Mouse (Mus musculus): ENCODE results near the gene Vmn1r202.
"Not testable (repeated sequence)": the region's sequence is repeated elsewhere in the genome, so short reads cannot be mapped to it uniquely, and the experiment has no call there.

The Vmn1r202 gene

GRCm38 (mm10) chr13:22505281-22505680, at the start of gene Vmn1r202:
TSS of gene Vmn1r202 (minus strand) at chr13:22505381.
- no peak for DNase-seq

GRCm38 (mm10) chr13:22552898-22553297, 47.7 kb upstream of the Vmn1r202 start, which contains the start of gene Vmn1r204:
TSS of gene Vmn1r204 (plus strand) at chr13:22553198.
- not testable (repeated sequence) for DNase-seq

DNA sequence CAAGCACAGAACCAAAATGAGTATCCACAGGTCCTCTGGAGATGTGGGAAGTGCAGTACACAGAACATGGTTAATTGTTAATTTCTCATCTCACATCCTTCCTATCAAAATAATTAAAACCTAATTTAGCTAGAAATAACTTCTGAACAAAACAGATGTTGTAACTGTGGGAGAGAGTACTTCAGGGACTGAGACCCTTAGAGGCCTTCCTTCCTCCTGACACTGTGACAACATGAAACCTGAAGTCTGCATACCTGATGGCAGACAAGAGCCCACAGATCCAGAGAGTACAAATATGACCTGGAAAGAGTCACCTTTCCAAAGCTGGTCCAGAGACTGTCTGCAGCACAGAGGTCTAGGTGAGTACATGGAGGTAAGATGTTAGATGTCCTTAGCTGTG, 12.6 kb upstream of the Vmn1r202 start, which contains the start of gene Vmn1r203:
TSS of gene Vmn1r203 (plus strand) at position 301 of the 400 bp plus-strand sequence.
- DNase-seq = no peak

DNA sequence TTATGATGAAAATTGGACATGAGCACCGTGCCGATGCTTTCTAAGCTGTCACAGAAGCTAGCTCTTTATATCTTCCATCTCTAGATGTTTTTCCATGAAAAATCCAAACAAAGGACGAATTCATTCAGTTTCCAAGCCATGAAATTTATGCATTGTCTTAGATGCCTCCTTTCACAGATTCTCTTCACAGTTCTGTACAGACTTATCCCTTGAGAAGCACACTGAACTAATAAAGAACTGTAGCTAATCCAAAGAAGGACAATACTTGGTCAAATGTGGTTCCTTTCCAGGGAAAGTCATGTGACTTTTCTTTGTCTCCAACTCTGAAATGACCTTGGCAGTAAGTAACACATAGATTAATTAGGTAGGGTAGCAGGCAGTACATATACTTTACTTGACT, 2.8 kb downstream of the Vmn1r202 start:
- DNase-seq = no peak

DNA sequence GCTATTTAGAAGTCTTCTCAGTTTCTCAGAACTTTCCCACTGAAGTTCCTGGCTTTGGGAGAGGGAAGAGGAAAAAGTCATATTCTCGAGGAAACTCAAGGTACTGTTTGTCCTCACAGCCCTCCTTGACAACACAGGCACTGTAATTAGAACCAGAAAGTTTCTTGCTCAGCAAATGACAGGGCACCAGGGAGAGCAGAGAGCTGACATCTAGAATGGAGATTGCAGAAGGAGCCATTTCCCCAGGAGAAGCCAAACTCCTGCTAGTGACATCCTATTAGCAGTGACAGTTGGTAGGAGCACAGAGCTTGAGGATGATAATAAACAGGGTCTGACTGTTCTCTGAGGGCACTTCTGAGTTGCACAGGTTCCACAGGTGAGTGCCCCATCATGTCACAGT, 33.6 kb downstream of the Vmn1r202 start, which contains the start of gene Vmn1r201:
TSS of gene Vmn1r201 (plus strand) at position 301 of the 400 bp plus-strand sequence.
- DNase-seq = no peak

- no peak for DNase-seq
Observed at GRCm38 (mm10) chr13:22455145-22455544, 50.0 kb downstream of the Vmn1r202 start.

All from kidney, adult 9 months (tissue).